Mouse (Mus musculus): ENCODE data around the gene Gm20867. TPM values are rescaled to one million over a fixed set of nuclear protein-coding genes. Genes with fewer than 3 reads are reported as not detected.
"Not testable (repeated sequence)": the region's sequence is repeated elsewhere in the genome, so short reads cannot be mapped to it uniquely, and the experiment has no call there.

Gm20867 gene
- not detected in 2 replicates for polyA plus RNA-seq (2012; rRNA removed)

- not testable (repeated sequence) for DNase-seq; H3K4me1 ChIP-seq (ENCODE audit: control insufficient read depth, insufficient read depth, low read length); H3K4me3 ChIP-seq (replicated peaks; ENCODE audit: extremely low read depth, low read depth, low read length)
- no CpG with 5 or more reads among the region's 3 CpGs for WGBS
These were observed at the start of gene Gm20867 for GRCm38 (mm10) chrY:77963104-77963503. Gene Gm20867, minus strand, starts transcription at chrY:77963204.

Other genes with a start within 250 kb of the Gm20867 start
- gene Gm29564, start 249.8 kb upstream of the Gm20867 start, polyA plus RNA-seq (2012; rRNA removed), result not detected in 2 replicates

Data from lung, adult 2 months (tissue).